Mouse (Mus musculus) spleen, adult 2 months (tissue): ENCODE results near the gene Lrrc23. TPM values are rescaled to one million over a fixed set of nuclear protein-coding genes. Genes with fewer than 3 reads are reported as not detected.
A peak's percentile ranks its signal among the peaks of the same experiment; 100 is the strongest.

Experiments used
- DNase-seq, 2 experiments: peaks; one replicate each; pipeline versions ENCODE4 v3.0.0 to v3.0.0-alpha.2; 2012 to 2021; ENCODE audit warnings: low spot score in 2 of 2, low read depth in 1 of 2
- H3K27ac ChIP-seq: fragments of 200-500 bp; 2 replicates; pipeline ENCODE4 v1.5.1; 2012; ENCODE audit warnings: low read length, inconsistent platforms; ENCODE audit not compliant: insufficient read depth
- H3K27me3 ChIP-seq: fragments of 200-500 bp; 2 replicates; pipeline ENCODE4 v1.6.1; 2012; ENCODE audit warnings: mild to moderate bottlenecking, moderate library complexity, low read length, inconsistent platforms; ENCODE audit not compliant: control insufficient read depth, insufficient read depth
- H3K36me3 ChIP-seq: fragments of 200-500 bp; 2 replicates; pipeline ENCODE4 v1.6.1; 2012; ENCODE audit warnings: mild to moderate bottlenecking, low read length, inconsistent platforms; ENCODE audit not compliant: control insufficient read depth, insufficient read depth
- H3K4me1 ChIP-seq: fragments of 200-500 bp; 2 replicates; pipeline ENCODE4 v1.6.1; 2011; ENCODE audit warnings: inconsistent platforms; ENCODE audit not compliant: control insufficient read depth, insufficient read depth, insufficient read length
- H3K4me3 ChIP-seq: fragments of 200-500 bp; 2 replicates; pipeline ENCODE4 v1.5.1; 2011; ENCODE audit warnings: mild to moderate bottlenecking, inconsistent platforms; ENCODE audit not compliant: insufficient read depth, insufficient read length; ENCODE audit errors: extremely low read depth
- CTCF ChIP-seq: fragments of 200-500 bp; IDR thresholded peaks from 2 replicates; pipeline ENCODE4 v1.5.1; 2011; ENCODE audit warnings: mild to moderate bottlenecking, inconsistent platforms; ENCODE audit not compliant: insufficient read depth, insufficient read length, insufficient replicate concordance; ENCODE audit errors: extremely low read depth
- POLR2A ChIP-seq: fragments of 200-500 bp; IDR thresholded peaks from 2 replicates; pipeline ENCODE4 v1.6.1; 2011; ENCODE audit warnings: low read depth, low read length, inconsistent platforms
- WGBS: fragments of 180-500 bp; shearing (Covaris S2); methylation state at CpG from one replicate; pipeline ENCODE4 v1.1.7; 2018; 5-methylcytosine and 5-hydroxymethylcytosine counted together
- polyA plus RNA-seq: library from polyadenylated mRNA; depleted of rRNA; stranded (reverse); fragments of >200 nt; gene quantifications from 2 replicates; pipeline ENCODE4 v1.2.3, GENCODE M21; 2012

Gene Lrrc23
- polyA plus RNA-seq, 1 experiment, result 1.8 TPM

- H3K4me3 ChIP-seq, result peak overlapping the region; percentile 70; the same call in 1 of the 2 replicates
- H3K27me3 ChIP-seq, result no peaks in the 10 kb centered on the region
- DNase-seq, result peak in 1 of 2 experiments; percentile 68
- WGBS, result 10% methylated on average over 6 of the region's 6 CpGs
- H3K36me3 ChIP-seq, result no peaks in the 10 kb centered on the region
- no peak overlapping the region for H3K27ac ChIP-seq
- peaks cover 12% of the 10 kb centered on the region; the same call in 1 of the 2 replicates for H3K4me1 ChIP-seq
- TF ChIP-seq CTCF, result no peak
- no peak for TF ChIP-seq POLR2A
Observed at GRCm38 (mm10) chr6:124782436-124782835, 2.9 kb upstream of the Lrrc23 start.

GRCm38 (mm10) chr6:124780917-124781316 lies 1.4 kb upstream of the Lrrc23 start:
- H3K27ac ChIP-seq, result no peak overlapping the region
- TF ChIP-seq CTCF, result no peak
- TF ChIP-seq POLR2A, result no peak
- no peak overlapping the region for H3K4me3 ChIP-seq
- H3K27me3 ChIP-seq, result no peaks in the 10 kb centered on the region
- no peak for DNase-seq
- peaks cover 12% of the 10 kb centered on the region; the same call in 1 of the 2 replicates for H3K4me1 ChIP-seq
- WGBS, result 77% methylated on average over 7 of the region's 7 CpGs
- no peaks in the 10 kb centered on the region for H3K36me3 ChIP-seq

GRCm38 (mm10) chr6:124779984-124780416 lies 473 bp upstream of the Lrrc23 start:
- TF ChIP-seq POLR2A (no peak), CTCF (no peak)
- 24% methylated on average over 10 of the region's 10 CpGs for WGBS

DNA sequence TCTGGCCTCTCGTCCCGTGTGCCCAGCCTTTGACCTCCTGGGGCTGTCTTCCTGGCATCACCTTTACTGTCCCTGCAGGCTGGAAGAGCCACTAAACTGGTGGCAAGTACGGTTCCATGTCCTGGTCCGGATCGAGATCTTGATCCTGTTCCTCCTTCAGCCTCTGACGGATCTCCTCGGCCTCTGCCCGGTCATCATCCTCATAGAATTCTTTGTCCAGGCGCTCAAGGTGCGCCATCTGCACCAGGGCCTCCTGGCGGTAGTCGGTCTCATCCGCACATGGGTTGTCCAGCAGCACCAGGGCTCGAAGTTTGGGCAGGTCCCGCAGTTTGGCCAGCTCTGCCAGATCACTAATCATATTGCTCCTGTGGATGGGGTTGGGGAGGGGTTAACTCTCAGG lies 9.0 kb downstream of the Lrrc23 start:
- Histone ChIP-seq H3K27me3 (peaks cover 7% of the 10 kb centered on the region), H3K36me3 (no peaks in the 10 kb centered on the region), H3K27ac (no peak overlapping the region), H3K4me1 (peaks cover 9% of the 10 kb centered on the region; the same call in 1 of the 2 replicates), H3K4me3 (no peak overlapping the region)
- DNase-seq, result no peak
- WGBS, result 93% methylated on average over 15 of the region's 15 CpGs
- TF ChIP-seq POLR2A, result no peak

More at GRCm38 (mm10) chr6:124779984-124780416, 473 bp upstream of the Lrrc23 start:
- no peaks in the 10 kb centered on the region for H3K36me3 ChIP-seq
- H3K27ac ChIP-seq, result no peak overlapping the region
- peak overlapping the region; percentile 47; the same call in 1 of the 2 replicates for H3K4me3 ChIP-seq
- no peaks in the 10 kb centered on the region for H3K27me3 ChIP-seq
- DNase-seq, result no peak
- peaks cover 12% of the 10 kb centered on the region; the same call in 1 of the 2 replicates for H3K4me1 ChIP-seq

DNA sequence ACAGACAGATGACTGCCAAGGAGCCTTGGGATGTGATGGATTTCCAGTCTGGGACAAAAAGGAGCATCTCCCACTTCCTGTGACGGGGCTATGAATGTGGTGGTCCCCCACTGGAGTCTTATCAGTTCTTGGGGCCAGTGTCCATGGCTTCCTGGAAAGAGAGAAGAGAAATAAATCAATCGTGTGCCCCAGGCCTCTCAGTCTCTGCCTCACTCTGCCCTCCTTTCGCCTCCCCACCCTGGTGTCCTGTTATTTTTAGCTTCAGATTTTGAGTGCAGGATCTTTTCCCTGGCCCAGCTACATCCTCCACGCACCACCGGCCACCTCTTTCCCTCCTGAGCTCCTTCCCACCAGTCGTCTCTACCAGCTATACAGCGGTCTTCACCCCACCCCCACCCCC lies 9.5 kb downstream of the Lrrc23 start:
- TF ChIP-seq POLR2A, result no peak
- TF ChIP-seq CTCF, result no peak
- H3K4me1 ChIP-seq, result peaks cover 9% of the 10 kb centered on the region; the same call in 1 of the 2 replicates
- H3K27ac ChIP-seq, result no peak overlapping the region
- H3K27me3 ChIP-seq, result peaks cover 7% of the 10 kb centered on the region
- 64% methylated on average over 7 of the region's 7 CpGs for WGBS
- no peak overlapping the region for H3K4me3 ChIP-seq
- no peak for DNase-seq
- H3K36me3 ChIP-seq, result no peaks in the 10 kb centered on the region

- 1% methylated on average over 49 of the region's 54 CpGs for WGBS
- TF ChIP-seq POLR2A (no peak), CTCF (no peak)
- peaks cover 7% of the 10 kb centered on the region for H3K27me3 ChIP-seq
Observed at GRCm38 (mm10) chr6:124769101-124769765, 10.3 kb downstream of the Lrrc23 start, which contains the start of gene Eno2. Gene Eno2, minus strand, starts transcription at chr6:124769673.

GRCm38 (mm10) chr6:124768704-124769044 lies 10.9 kb downstream of the Lrrc23 start:
- TF ChIP-seq CTCF (no peak), POLR2A (no peak)
- H3K27ac ChIP-seq, result no peak overlapping the region
- no peak for DNase-seq
- 5% methylated on average over 9 of the region's 9 CpGs for WGBS
- H3K27me3 ChIP-seq, result peaks cover 7% of the 10 kb centered on the region
- no peak overlapping the region; the same call in 1 of the 2 replicates for H3K4me3 ChIP-seq
- H3K36me3 ChIP-seq, result no peaks in the 10 kb centered on the region
- peaks cover 9% of the 10 kb centered on the region; the same call in 1 of the 2 replicates for H3K4me1 ChIP-seq

More at GRCm38 (mm10) chr6:124769101-124769765, 10.3 kb downstream of the Lrrc23 start, which contains the start of gene Eno2:
- peak within 1 kb of the TSS; percentile 55 for H3K4me3 ChIP-seq
- H3K27ac ChIP-seq, result no peak within 1 kb of the TSS
- H3K36me3 ChIP-seq, result no peaks in the 10 kb centered on the region
- DNase-seq, result no peak
- H3K4me1 ChIP-seq, result peaks cover 9% of the 10 kb centered on the region; the same call in 1 of the 2 replicates
